Mouse (Mus musculus): Measurements from ENCODE around the gene Sorcs2. TPM values are rescaled to one million over a fixed set of nuclear protein-coding genes. Genes with fewer than 3 reads are reported as not detected.

The Sorcs2 gene
- polyA plus RNA-seq, 1 experiment: not detected

DNA sequence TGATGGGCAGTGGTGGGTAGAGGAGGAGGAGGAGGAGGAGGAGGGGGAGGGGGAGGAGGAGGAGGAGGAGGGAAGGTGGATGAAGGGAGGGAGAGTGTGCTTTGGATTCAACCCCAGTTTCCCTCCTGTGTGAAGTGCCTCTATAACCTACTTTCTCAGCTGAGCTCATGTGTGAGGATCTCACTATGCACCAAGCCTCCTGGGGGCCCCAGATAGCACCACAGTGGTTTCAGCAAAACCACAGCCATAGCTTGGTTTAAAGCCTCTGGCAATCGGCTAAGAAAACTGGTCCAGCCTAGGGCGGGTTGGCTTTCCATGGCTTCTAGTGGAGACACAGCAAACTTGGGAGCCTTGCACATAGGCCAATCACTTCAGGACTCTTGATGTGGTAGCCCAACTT, 284.2 kb downstream of the Sorcs2 start:
- TF ChIP-seq POLR2A (IDR thresholded peaks at IDR 0.05; ENCODE audit: insufficient read depth, low read depth, low read length) (no peak), CTCF (IDR thresholded peaks at IDR 0.05; ENCODE audit: insufficient read depth, low read depth, low read length) (no peak)
- 88% methylated on average over 2 of the region's 2 CpGs for WGBS
- no peak overlapping the region for H3K27ac ChIP-seq (ENCODE audit: insufficient read depth, low read depth, low read length)
- H3K4me1 ChIP-seq (ENCODE audit: control insufficient read depth, insufficient read depth, low read length): peaks cover 26% of the 10 kb centered on the region
- no peak overlapping the region for H3K4me3 ChIP-seq (ENCODE audit: insufficient read depth, low read depth, low read length)

DNA sequence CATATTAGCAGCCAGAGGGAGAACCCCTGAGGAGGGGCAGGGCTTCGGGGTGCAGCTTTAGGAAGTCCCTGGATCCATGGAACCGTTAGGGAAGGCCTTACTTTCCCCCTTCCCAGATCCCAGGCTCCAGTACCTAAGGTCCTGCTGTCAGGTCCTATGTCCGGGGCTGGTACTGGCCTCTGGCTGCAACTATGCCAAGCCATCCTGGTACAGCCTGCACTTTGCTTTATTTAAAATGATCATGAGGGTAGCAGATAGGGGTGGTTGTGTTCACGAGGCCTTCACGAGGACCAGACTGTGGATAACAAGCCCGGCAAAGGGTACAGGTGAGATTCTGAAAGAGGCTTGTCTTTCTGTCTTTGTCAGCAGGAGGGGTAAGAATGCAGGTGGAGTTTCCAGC, 285.2 kb downstream of the Sorcs2 start:
- Histone ChIP-seq H3K4me3 (ENCODE audit: insufficient read depth, low read depth, low read length) (no peak overlapping the region), H3K4me1 (ENCODE audit: control insufficient read depth, insufficient read depth, low read length) (peaks cover 29% of the 10 kb centered on the region), H3K27ac (ENCODE audit: insufficient read depth, low read depth, low read length) (no peak overlapping the region)
- TF ChIP-seq POLR2A (IDR thresholded peaks at IDR 0.05; ENCODE audit: insufficient read depth, low read depth, low read length) (no peak), CTCF (IDR thresholded peaks at IDR 0.05; ENCODE audit: insufficient read depth, low read depth, low read length) (no peak)
- 88% methylated on average over 6 of the region's 6 CpGs for WGBS

DNA sequence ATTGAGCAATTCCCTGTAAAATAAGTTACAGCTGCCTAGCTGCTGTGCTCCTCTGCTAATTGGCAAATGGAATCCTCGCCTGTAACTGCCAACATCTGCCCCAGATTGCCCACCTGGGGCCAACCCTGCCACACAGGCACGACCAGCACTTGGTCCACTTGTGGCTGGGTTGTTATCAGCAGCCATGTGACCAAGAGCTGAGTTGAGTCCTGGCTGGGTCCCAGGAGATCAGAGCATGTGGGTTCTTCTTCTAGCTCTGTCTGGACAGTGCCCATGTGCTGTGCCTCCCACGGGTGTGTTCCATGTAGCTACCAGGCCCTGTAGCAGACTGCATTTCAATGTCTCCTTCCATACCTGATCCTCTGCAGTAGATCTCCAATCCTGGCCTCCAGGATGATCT, 286.4 kb downstream of the Sorcs2 start:
- Histone ChIP-seq H3K4me3 (ENCODE audit: insufficient read depth, low read depth, low read length) (no peak overlapping the region), H3K4me1 (ENCODE audit: control insufficient read depth, insufficient read depth, low read length) (peaks cover 41% of the 10 kb centered on the region), H3K27ac (ENCODE audit: insufficient read depth, low read depth, low read length) (no peak overlapping the region)
- no peak for TF ChIP-seq POLR2A (IDR thresholded peaks at IDR 0.05; ENCODE audit: insufficient read depth, low read depth, low read length)
- TF ChIP-seq CTCF (IDR thresholded peaks at IDR 0.05; ENCODE audit: insufficient read depth, low read depth, low read length): no peak
- WGBS: 87% methylated on average over 3 of the region's 3 CpGs

DNA sequence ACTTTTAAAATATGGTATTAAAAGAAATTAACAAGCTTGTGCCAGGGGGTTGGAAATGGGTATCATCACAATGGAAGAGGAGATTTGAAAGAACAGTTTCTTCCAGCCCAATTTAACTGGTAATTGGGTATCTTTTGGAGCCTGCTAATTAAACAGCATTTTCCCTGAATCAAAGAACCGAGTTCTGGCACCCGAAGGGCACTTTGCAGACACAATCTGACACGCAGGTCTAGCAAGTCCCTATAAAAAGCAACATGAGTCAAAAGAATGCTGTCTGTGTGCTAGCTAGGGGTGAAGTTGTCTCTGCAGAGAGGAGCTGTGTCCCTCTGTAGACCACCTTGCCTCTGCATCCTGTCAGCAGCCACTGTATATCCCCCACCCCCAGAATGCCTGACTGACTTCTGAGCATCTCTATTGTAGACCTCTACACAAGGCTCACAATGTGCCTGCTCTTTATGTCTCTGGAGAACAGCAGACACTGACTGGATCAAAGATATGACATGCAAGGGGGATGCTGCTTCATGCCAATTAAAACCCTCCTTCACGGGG, 289.5 kb downstream of the Sorcs2 start:
- Histone ChIP-seq H3K4me3 (ENCODE audit: insufficient read depth, low read depth, low read length) (no peak overlapping the region), H3K27ac (ENCODE audit: insufficient read depth, low read depth, low read length) (peak overlapping the region; percentile 93), H3K4me1 (ENCODE audit: control insufficient read depth, insufficient read depth, low read length) (peaks cover 39% of the 10 kb centered on the region)
- no peak for TF ChIP-seq CTCF (IDR thresholded peaks at IDR 0.05; ENCODE audit: insufficient read depth, low read depth, low read length)
- TF ChIP-seq POLR2A (IDR thresholded peaks at IDR 0.05; ENCODE audit: insufficient read depth, low read depth, low read length): no peak
- WGBS: 17% methylated on average over 4 of the region's 4 CpGs

DNA sequence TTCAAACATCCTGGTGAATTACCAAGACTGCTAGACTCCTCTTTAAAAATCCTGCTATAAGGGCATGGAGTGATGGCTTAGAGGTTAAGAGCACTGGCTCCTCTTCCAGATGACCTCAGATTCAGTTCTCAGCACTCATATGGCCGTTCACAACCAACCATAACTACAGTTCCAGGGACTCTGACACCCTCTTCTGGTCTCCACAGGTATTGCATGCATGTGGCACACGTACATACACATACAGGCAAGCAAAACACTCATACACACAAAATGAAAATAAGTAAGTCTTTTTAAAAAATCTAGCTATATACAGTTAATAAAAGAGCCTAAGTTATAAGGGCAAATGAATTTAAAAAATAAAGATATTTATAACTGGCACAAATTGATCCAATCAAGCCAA, 294.5 kb downstream of the Sorcs2 start:
- peaks cover 49% of the 10 kb centered on the region for H3K4me1 ChIP-seq (ENCODE audit: control insufficient read depth, insufficient read depth, low read length)
- H3K27ac ChIP-seq (ENCODE audit: insufficient read depth, low read depth, low read length): no peak overlapping the region
- no peak for TF ChIP-seq CTCF (IDR thresholded peaks at IDR 0.05; ENCODE audit: insufficient read depth, low read depth, low read length)
- TF ChIP-seq POLR2A (IDR thresholded peaks at IDR 0.05; ENCODE audit: insufficient read depth, low read depth, low read length): no peak
- no peak overlapping the region for H3K4me3 ChIP-seq (ENCODE audit: insufficient read depth, low read depth, low read length)
- 94% methylated on average over 2 of the region's 2 CpGs for WGBS

DNA sequence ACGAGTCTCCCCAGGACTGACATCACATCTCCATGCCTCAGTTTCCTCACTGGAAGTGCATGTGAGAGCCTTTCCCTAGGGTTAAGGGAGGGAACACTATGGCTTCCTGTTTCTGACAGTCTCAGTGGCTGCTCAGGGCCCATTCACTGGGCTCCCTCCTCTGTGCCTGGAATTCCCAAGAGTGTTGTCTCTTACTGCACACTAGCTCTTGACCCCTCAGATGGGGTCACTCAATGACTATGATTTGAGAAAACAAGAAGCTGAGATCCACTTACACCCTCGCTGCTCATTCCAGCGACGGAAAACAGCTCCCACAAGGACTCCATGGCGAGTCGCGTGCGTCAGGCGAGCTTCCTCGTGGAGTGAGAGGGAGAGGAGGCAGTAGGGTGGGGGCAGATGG, 296.8 kb downstream of the Sorcs2 start:
- 78% methylated on average over 10 of the region's 10 CpGs for WGBS
- Histone ChIP-seq H3K27ac (ENCODE audit: insufficient read depth, low read depth, low read length) (no peak overlapping the region), H3K4me3 (ENCODE audit: insufficient read depth, low read depth, low read length) (no peak overlapping the region), H3K4me1 (ENCODE audit: control insufficient read depth, insufficient read depth, low read length) (peaks cover 28% of the 10 kb centered on the region)
- TF ChIP-seq POLR2A (IDR thresholded peaks at IDR 0.05; ENCODE audit: insufficient read depth, low read depth, low read length) (no peak), CTCF (IDR thresholded peaks at IDR 0.05; ENCODE audit: insufficient read depth, low read depth, low read length) (no peak)

DNA sequence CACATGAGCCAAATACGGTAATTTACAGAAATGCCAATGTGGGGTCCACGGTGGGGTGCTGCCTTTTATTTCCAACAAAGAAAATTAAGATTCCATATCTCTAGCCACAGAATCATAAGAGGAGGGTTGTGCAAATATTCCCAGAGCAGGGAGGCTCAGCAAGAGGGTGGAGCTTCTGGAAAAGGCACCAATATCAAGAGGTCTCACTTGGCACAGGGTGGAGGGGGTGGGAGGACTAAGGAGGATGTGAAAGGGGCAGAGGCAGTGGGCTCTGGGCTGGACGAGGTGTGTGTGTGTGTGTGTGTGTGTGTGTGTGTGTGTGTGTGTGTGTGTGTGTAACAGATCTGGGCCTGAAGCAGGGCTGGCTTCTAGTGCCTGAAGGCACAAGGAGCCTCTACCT, 297.5 kb downstream of the Sorcs2 start:
- Histone ChIP-seq H3K4me1 (ENCODE audit: control insufficient read depth, insufficient read depth, low read length) (peaks cover 27% of the 10 kb centered on the region), H3K4me3 (ENCODE audit: insufficient read depth, low read depth, low read length) (no peak overlapping the region), H3K27ac (ENCODE audit: insufficient read depth, low read depth, low read length) (no peak overlapping the region)
- WGBS: 86% methylated on average over 3 of the region's 3 CpGs
- TF ChIP-seq CTCF (IDR thresholded peaks at IDR 0.05; ENCODE audit: insufficient read depth, low read depth, low read length): no peak
- TF ChIP-seq POLR2A (IDR thresholded peaks at IDR 0.05; ENCODE audit: insufficient read depth, low read depth, low read length): no peak

DNA sequence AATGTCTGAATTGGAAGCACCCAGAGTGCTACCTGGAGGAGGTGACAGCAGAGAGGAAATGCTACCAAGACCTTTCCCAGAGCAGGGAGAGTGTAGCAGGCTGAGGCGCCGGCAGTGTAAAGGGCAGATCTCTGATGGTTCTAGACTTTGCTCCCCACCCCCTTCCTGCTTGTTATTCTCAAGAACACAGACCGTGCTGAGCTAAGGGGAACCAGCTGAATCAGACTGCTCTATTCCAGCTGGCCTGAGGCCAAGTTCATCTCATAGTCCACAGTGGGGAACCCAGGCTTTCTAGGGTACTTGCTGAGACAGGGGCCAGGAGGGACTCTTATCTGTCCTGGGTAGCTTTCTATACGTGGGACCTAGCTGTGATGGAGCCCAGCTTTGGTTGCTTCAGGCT, 298.3 kb downstream of the Sorcs2 start:
- Histone ChIP-seq H3K4me3 (ENCODE audit: insufficient read depth, low read depth, low read length) (no peak overlapping the region), H3K27ac (ENCODE audit: insufficient read depth, low read depth, low read length) (no peak overlapping the region), H3K4me1 (ENCODE audit: control insufficient read depth, insufficient read depth, low read length) (peaks cover 27% of the 10 kb centered on the region)
- 31% methylated on average over 4 of the region's 4 CpGs for WGBS
- TF ChIP-seq CTCF (IDR thresholded peaks at IDR 0.05; ENCODE audit: insufficient read depth, low read depth, low read length) (no peak), POLR2A (IDR thresholded peaks at IDR 0.05; ENCODE audit: insufficient read depth, low read depth, low read length) (no peak)

DNA sequence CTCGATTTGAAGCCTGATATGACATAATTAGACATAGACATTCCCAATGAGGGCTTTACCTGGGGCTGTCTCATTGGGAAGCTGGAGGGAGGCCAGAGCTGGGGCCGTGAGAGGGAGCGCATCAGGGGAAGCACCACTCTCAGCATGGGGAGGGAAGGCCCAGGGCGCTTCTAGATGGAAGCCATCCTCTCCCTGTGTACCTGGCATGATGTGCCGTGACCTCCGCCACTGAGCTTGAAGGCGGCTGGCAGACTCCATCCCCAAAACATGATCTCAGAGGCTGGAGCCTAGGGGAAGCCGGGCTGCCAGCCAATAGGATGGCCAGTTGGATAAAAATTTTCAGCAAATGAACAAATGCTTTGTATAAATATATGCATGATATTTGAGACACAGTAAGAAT, 301.9 kb downstream of the Sorcs2 start:
- no peak overlapping the region for H3K4me3 ChIP-seq (ENCODE audit: insufficient read depth, low read depth, low read length)
- no peak overlapping the region for H3K27ac ChIP-seq (ENCODE audit: insufficient read depth, low read depth, low read length)
- TF ChIP-seq CTCF (IDR thresholded peaks at IDR 0.05; ENCODE audit: insufficient read depth, low read depth, low read length): no peak
- no peak for TF ChIP-seq POLR2A (IDR thresholded peaks at IDR 0.05; ENCODE audit: insufficient read depth, low read depth, low read length)
- 76% methylated on average over 8 of the region's 8 CpGs for WGBS
- peaks cover 22% of the 10 kb centered on the region for H3K4me1 ChIP-seq (ENCODE audit: control insufficient read depth, insufficient read depth, low read length)

DNA sequence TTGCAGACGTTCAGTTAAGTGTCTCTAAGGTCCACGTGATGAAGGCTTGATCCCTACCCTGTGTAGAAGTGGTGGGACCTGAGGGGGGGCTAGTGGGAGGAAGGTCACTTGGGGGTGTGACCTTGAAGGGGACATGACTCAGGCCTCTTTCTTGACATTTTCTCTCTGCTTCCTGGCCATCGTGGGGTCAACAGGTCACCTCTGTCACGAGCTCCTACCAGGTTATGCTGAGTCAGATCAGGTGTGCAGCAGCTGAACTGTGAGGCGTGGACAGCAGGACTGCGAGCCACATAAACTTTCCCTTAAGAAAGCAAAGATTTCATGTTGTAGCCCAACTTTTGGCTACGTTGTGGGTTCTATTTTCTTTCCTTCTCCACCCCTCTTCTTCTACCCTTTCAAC, 307.9 kb downstream of the Sorcs2 start:
- H3K27ac ChIP-seq (ENCODE audit: insufficient read depth, low read depth, low read length): no peak overlapping the region
- TF ChIP-seq CTCF (IDR thresholded peaks at IDR 0.05; ENCODE audit: insufficient read depth, low read depth, low read length) (no peak), POLR2A (IDR thresholded peaks at IDR 0.05; ENCODE audit: insufficient read depth, low read depth, low read length) (no peak)
- 93% methylated on average over 7 of the region's 7 CpGs for WGBS
- H3K4me1 ChIP-seq (ENCODE audit: control insufficient read depth, insufficient read depth, low read length): peaks cover 20% of the 10 kb centered on the region
- no peak overlapping the region for H3K4me3 ChIP-seq (ENCODE audit: insufficient read depth, low read depth, low read length)

Measured in olfactory bulb, adult 2 months (tissue).